Mouse (Mus musculus) megakaryocyte-erythroid progenitor cell, adult 5-6 weeks (primary cell): ENCODE data around the gene Tent4a. TPM values are rescaled to one million over a fixed set of nuclear protein-coding genes. Genes with fewer than 3 reads are reported as not detected.
A peak's percentile ranks its signal among the peaks of the same experiment; 100 is the strongest.
"Not testable (repeated sequence)": the region's sequence is repeated elsewhere in the genome, so short reads cannot be mapped to it uniquely, and the experiment has no call there.

Experiments
- ATAC-seq: replicated peaks from 2 replicates; pipeline ENCODE4 v1.8.0; 2016; ENCODE audit warnings: mild to moderate bottlenecking, inconsistent platforms; ENCODE audit not compliant: severe bottlenecking, poor library complexity, low FRiP score, low TSS enrichment
- total RNA-seq, 2 experiments: library from RNA; stranded (forward) in 1 of 2; stranded (reverse) in 1 of 2; fragments of 200-1000, 215-1000 nt in 1 of 2; fragments of >200 nt in 1 of 2; fragmentation: Nextera tagmentation in 1 of 2; gene quantifications; 2 replicates each; pipeline ENCODE4 v1.2.3; 2014 to 2017

Gene Tent4a
- total RNA-seq (2014; fragmentation: Nextera tagmentation) (19.5 and 24.2 TPM in 2 replicates), total RNA-seq (2017) (13.5 and 14.0 TPM in 2 replicates)

DNA sequence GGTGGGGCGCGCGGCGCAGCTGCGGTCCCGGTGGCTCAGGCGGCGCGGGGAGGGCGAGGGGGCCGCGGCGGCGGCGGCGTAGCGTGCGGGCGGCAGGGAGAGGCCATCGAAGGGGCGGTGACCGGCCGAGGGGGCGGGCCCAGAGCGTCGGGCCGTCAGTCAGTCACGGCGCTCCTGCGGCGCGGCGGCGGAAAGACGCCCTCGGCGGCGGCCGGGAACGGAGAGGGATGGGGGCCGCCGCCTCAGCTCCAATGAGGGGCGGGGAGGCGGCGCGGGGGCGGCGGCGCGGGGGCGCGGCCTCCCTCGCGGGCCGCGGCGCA, at the start of gene Tent4a:
Gene Tent4a, minus strand, starts transcription at position 284 of the 320 bp plus-strand sequence.
- peak; percentile 64 for ATAC-seq

DNA sequence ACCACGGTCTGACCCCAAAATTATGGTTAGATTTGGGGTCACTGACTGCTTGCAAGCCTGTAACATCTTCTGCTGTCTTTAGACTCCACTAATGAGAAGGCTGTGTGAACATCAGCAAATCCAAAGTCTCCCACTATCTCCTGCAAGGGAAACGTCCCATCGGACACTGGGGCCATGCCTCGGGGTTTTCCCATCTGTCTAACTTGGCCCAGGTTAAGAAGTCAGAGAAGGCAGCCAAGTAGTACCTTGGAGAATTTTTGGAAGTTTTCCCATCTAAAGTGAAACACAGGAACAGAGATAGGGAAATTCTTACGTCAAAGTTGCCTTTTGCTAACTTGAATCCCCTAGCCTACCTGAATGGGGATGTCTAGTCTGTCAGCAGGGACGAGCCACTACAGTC, 49.2 kb upstream of the Tent4a start:
- ATAC-seq = no peak

DNA sequence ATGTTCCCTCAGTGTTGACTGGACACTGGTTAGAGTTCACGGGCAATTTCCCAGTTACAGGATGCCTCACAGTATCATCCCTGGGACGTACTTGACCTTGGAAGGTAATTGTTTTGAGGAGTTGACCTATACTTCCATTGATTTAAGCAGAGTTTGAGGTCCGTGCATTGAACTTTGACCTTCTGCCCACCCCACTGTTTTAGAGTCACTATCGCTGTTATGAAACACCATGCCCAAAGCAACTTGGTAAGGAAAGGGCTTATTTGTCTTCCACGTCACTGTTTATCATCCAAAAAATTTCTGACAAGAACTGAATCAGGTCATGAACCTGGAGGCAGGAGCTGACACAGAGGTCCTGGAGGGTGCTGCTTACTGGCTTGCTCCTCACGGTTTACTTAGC, 48.0 kb upstream of the Tent4a start:
- ATAC-seq = no peak

DNA sequence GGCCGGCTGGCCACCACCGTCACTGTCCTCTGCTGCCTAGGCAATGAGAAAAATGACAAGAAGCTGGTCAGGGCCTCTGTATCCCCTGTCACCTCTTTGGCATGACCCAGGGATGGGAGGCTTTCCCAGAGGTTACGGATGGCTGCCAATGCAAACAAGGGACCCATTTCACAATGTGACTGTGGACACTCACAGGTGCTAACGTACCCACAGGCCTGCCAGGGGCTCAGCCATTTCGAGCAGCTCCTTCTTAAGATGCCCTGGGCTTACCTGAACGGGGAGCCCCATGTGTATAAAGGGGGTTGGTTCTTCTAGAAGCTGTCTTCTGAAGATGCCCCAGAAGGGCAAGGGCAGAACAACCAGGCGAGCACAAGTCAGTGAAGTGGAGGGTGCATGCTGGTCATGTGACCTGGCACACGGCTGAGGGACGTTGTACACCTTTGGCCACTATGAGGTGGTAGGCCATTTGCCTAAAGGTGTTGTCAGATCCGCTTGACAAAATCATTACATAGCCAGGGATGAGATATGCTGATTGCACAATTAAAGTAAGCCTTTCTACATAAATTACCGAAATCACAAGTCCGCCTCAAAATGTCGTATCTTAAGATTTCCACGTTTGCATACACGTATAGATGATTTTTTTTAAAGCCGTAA, 42.9 kb upstream of the Tent4a start:
- no peak for ATAC-seq

DNA sequence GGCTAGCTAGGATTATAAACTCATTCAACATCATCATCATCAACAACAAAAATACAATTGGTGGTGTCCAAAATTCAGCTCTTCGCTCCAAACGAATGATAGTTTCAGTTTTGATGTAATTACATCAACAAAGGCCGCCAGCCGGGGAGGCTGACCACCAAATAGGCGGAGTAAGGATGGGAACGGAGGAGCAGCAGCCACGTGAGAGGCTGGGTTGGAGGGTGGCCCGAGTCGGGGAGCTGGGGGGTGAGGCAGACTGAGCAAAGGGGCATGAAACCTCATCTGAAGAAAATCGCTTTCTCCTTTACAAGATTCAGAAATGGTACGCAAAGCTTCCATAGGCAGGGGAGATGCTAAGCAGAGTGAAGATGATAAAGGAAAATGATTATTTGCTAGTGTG, 42.3 kb upstream of the Tent4a start:
- ATAC-seq = no peak

DNA sequence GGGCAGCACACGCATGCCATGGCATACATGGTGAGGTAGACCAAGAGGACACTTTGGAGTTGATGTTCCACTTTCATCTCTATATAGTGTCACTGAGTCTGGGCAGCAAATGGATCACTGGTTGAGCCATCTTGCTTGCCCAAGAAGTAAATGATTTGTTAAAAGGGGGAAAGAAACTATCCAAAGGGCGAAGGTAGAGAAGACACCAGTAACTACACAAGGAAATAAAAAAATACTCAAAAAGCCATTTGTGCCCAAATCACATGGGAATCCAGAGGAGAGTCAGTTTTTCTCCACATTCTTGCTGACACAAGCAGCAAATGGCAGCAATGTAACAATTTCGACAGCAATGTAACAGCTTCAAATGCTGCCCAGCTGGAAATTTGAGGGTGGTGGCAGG, 38.2 kb upstream of the Tent4a start:
- no peak for ATAC-seq

DNA sequence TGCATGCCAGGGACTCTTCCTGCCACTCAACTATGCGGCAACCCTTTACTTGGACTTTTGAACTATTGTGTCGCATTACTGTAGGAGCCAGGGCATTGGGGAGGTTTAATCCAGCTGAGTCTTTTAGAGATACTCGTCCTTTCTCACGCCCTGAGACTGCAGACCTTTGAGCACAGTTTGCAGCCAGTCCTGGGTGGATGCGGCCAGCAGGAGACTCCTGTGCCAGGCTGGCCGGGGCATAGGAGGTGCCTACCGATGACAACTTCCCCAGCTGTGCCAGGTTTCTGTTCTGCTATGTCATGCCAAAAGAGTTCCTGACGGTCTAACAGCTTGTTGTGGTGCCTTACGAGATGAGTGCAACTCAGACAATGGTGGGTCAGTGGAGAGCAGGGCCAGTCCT, 34.8 kb upstream of the Tent4a start:
- no peak for ATAC-seq

DNA sequence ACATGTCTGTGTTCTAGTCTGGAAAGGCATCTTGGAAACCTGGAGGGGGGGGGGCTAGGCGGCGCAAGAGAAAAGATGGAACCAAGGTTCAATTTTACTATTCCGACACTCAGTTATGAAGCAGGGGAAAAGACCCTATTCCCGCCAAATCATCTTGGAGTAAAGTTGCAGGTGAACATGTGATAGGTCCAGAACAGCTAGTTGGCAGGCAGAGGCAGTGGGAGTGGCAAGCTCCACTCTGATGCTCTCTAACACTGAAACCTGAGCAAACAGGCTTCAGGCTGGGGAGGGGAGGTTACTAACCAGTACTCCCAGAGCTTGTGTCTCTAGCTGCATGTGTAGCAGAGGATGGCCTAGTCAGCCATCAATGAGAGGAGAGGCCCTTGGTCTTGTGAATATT, 31.0 kb upstream of the Tent4a start:
- ATAC-seq = not testable (repeated sequence)

DNA sequence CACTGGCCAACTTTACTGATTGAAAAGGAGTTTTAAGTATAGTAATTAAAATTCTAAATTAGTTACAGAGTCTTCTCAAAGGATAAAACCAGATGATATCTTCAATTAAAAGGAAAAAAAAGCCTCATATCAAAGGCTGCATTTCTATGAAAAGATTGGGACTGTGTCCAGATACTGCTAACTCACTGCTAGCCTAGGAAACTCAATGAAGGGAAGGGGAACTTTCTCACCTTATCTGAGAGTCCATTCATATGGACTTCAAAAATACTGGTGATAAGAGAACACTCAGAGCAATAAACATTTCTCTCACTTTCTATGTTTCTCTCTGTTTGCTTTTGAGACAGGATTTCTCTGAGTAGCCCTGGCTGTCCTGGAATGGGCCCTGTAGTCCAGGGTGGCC, 30.2 kb upstream of the Tent4a start:
- no peak for ATAC-seq

DNA sequence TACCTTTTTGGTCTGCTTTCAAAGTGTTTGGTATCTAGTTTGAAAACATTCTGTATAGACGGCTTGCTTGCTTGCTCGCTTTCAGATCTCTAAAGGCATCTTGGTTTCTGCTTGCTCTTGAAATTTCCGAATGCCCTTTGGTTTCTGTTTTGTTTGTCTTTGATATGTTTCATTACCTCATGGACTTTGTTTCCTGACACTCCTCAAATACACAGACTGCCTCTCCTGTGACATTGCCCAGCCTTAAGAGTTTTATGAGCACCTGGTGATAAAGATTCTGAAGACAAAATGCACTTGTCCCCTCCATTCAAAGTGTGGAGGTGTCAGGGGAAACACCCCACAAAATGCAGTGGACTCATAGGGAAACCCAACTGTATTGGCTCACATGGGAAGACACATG, 29.5 kb upstream of the Tent4a start:
- ATAC-seq = no peak

DNA sequence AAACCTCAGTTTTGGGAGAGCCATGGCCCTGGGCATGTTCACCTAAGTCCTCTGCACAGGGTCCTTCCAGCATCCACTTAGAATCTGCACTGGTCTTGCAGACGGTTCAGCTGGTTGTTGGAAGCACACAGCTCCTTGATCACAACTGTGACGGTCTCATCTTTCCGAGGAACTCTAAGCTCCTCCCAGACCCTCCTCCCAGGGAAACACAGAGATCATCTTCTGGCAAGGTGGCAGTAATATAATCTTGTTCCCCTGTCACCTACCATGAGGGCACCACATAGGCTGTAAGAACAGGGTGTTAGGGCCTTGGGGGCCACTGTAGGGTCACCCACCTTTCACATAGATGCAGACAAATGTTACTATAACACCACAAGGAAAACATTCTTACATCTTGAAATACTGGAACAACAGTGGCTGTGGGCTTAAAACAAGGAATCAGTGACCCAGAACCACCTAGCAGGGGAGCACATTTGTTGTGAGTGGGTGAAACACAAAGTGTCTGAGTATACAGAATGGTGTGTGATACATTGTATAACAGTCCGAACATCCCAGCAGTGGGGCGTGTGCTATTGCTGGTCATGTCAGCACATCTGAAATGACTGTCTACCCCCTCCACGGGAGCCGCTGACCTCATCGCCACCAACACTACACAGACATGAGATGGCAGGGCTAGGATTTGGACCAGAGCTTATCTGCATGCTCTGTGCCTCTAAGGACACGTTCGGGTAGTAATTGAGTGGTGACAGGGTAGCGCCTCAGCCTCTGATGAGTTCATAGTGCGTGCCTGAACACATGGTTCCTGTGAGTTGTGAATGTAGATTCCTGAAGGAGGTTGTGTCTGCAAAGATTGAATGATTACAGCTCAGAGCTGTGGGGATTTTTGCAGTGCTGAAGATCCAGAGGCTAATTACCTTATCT, 28.5 kb upstream of the Tent4a start:
- ATAC-seq = no peak

DNA sequence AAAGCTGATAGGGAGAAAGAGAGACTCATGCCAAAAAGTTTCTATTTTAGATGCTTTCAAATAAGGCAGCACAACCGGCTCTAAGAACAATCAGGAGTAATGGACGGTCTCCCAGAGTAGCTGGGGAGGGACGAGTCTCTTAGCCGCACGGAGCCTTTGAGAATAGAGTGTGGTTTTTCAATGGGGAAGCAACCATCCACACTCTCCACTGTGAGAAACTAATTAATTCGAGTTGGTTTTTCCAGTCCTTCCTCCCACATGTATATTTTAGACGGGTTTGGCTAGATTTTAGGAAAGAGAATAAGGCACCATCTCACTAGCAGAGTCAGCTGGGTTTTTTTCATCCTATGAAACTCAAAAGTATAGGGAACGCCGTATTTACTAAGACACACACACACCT, 27.6 kb upstream of the Tent4a start:
- ATAC-seq = no peak

DNA sequence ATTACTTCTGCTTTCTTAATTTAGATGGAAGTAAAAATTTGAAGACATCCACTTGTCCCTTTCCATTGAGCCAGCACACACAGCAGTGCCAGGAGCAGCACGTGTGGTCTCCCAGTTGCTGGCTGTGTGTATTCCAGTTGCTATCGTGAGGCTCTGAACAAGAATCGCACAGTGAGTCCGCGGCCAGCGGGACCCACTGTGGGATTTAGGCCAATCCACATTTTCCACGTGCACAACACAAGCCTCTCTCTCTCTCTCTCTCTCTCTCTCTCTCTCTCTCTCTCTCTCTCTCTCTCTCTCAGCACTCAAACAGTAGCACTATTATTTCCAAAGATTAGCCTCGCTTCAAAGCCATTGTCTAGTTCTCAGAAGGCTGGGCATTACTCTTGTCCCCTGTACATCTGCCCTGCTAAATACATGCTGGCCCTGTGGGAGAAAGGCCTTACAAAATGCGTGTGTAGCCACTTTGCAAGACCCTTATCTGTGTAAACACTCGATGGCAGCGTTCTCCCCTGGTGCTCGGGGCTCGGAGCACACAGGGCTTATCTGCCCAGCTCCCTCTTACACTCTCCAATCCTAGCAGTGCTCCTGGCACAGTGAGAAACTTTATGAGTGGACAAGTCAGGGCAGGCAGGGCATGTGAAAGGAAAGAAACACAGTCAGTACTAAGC, 25.0 kb upstream of the Tent4a start:
- ATAC-seq = 0 out of 2 replicates have a peak, but pooled peaks have one; percentile 30

DNA sequence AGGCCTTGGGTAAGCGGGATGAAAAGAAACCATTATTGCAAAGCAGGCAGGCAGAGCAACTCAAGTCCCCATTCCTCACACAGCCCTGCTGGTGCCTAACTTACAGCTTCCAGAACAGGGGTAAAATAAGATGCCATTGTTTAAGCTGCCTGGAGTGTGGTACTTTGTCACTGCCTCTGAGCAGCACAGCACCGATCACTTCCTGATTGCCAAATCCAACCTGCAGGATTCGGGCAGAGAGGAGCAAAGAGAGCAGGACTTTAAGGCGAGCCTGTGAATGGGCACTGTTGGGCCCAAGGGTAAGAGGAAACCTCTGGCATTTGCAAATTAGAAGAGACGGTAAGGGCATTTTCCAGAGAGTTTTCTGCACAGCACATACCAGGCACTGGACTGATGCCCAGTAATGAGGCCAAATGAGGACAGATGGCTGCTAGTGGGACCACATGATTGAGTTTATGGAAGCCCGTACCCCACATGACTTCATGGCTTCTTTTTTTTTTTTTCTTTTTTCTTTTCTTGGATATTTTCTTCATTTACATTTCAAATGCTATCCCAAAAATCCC, 23.8 kb upstream of the Tent4a start:
- ATAC-seq = no peak

DNA sequence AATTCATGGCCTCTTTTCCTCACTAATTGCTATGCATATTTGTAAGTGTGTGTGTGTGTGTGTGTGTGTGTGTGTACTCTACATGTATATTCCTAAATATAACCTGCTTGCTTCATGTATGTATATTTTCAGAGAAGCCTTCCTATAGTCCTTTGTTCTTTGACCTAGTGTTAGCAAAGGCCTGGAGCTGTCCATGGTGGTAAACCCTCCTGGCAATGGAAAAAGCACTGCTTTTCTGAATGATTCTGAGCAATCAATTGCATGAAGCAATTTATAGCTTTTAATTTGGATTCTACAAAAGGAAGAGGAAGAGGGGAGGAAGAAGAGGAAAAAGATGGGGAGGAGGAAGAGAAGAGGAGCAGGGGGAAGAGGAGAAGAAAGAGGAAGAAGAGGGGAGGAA, 22.3 kb upstream of the Tent4a start:
- ATAC-seq = no peak

DNA sequence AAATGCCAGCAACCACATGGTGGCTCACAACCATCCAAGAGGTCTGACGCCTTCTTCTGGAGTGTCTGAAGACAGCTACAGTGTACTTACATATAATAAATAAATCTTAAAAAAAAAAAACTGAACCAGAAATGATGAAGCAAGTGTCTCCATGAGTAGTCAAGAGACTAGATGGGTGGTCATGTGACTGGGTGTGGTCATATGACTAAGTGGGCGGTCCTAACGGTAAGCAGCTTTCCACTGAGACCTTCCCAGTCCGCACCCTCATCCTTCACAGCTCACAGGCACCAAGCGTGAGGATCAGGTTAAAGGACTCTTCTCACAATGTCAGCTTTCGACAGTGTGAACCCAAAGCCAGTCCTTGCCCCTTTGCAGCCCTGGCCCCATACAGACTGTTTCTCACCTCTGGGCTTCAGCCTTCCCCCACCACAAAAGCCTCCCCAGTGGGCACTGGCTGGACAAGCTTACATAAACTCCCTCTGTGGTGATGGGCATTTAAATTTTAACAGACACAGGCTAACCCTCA, 21.6 kb upstream of the Tent4a start:
- ATAC-seq = no peak

DNA sequence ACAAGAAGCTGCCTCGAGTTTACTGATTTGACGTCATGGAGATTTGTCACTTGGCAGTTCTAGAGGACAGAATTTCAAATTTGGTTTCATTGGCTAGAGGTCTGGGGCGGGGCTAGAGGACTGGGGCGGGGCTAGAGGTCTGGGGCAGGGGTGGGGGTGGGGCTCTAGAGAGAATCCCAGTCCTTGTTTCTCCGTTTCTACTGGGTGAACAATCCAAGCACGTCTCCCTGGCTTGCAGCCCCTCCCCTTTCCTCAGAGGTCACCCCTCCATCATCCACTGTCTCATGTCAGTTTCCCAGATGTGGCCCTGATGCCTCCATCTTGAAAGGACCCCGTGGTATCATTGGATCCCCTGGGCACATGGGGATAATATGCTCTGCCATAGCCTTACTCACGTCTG, 20.6 kb upstream of the Tent4a start:
- ATAC-seq = no peak

DNA sequence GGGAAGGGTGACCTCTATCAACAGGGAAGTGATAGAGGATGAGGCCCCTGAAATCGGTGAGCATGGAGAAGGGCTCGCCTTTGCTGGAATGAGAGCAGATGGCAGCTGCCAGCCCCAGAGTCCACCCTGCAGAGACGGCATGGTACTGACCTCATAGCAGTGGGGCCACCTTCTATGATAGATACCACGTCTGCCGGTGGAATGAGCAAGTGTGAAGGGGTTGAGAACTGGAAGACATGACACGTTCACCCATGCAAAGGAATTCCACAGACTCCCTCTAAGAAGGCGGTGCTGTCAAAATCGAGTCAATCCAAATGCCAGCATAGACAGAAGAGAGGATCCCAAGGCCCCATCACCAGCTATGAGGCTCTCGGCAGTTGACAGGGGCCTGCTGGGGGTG, 19.8 kb upstream of the Tent4a start:
- no peak for ATAC-seq

DNA sequence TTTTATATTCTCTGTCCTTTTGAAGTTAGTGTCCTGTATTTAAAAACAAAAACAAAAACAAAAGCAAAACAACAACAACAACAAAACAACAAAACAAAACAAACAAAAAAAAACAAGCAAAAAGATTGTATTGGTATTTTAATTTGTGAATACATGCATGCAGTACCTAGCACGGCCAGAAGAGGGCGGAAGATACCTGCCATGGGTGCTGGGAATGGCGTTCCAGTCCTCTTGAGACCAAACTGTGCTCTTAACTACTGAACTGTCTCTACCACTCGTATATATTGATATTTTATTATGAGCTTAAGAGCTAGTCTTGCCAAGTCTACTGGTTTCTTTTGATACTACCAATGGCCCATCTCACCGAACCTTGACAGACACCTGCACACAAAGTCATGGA, 18.6 kb upstream of the Tent4a start:
- ATAC-seq = peak; percentile 47; the same call in 1 of the 2 replicates

DNA sequence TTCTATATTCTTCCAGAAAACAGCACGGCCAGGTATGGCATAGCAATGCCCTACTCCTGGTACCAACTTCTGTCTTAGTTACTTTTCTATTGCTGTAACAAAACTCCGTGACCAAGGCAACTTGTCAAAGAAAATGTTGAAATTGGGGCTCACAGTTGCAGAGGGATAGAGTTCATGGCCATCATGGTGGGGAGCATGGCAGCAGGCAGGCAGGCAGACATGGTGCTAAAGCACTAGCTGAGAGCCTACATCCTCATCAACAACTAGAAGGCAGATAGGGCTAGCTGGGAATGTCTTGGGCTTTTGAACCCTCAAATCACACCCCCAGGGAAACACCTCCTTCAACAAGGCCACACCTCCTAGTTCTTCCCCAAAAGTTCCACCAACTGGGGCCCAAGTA, 16.4 kb upstream of the Tent4a start:
- no peak for ATAC-seq
